Mouse (Mus musculus) left cerebral cortex, postnatal 25 days (tissue): ENCODE results near the gene Rab3d. TPM values are rescaled to one million over a fixed set of nuclear protein-coding genes. Genes with fewer than 3 reads are reported as not detected.

ENCODE experiments used
- DNase-seq, 2 experiments: peaks; one replicate each; pipeline ENCODE4 v3.0.0; 2022; ENCODE audit warnings: low spot score in 2 of 2, mixed read lengths in 1 of 2
- intact Hi-C: fragments of 180-260 bp; cut with DNase I; formaldehyde crosslinking; loops from one replicate; pipeline ENCODE4 v1.15.1; 2025
- total RNA-seq, 2 experiments: library from RNA; stranded (reverse); gene quantifications; 2 replicates each; pipeline ENCODE4 v1.2.3; 2021

The Rab3d gene
- total RNA-seq = 10 to 100 TPM; 15.4 to 17.5 TPM

DNA sequence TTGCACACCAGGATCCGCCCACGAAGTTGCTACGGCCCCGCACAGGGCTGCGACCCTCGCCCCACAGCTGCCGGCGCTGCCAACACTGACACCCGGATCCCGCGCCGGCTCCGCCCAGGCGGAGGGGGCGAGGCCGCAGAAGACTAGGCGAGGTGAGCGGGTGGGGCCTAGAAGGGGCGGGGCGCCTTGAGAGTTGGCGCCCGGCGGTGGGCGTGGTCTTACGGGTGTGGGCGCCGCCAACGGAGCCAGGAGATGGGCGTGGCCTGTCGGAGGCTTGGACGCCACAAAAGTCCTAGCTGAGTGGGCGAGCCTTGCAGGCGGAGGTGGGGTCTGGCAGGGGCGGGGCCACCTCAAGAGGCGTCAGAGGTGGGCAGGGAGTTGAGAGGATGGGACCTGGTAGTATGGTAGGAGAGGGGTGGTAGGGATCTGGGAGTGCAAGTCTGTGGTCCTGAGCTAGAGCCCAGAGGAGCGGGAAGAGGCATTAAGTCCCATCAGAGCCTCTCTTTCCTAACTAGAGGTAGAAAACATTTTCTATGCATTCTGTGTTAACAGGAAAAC, at the start of gene Rab3d:
Gene Rab3d, minus strand, starts transcription at position 158 of the 558 bp plus-strand sequence.
- intact Hi-C loops = loop anchor here (5.0 kb wide), 2 partner anchors 144 to 301 kb away; partner anchors contain the start of gene Smarca4
- peak; percentile 91 to 92 for DNase-seq

DNA sequence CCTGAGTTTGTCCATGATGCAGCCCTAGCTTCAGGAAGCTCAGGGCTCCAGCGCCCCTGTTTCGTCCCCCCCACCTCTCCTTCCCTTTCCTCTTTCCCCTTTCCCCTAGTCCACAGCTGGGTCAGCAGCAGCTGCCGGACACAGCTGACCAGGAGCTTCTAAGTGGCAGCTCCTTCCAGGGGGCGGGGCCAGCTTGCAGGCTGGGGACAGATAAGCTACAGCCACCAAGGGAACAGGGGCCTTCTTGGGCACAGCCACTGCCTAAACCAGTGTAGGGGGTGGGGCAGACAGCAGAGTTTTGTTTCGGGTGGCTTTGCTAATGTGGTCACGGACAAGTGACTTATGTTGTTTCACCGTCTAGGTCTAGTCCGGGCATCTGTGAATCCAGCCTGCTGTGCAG, 45.4 kb upstream of the Rab3d start, which contains the start of gene Epor:
Gene Epor, minus strand, starts transcription at position 90 of the 400 bp plus-strand sequence.
- no peak for DNase-seq
- intact Hi-C loops = loop anchor here (5.0 kb wide), 1 partner anchor 89 kb away; the partner anchor contains the start of gene Elavl3

DNA sequence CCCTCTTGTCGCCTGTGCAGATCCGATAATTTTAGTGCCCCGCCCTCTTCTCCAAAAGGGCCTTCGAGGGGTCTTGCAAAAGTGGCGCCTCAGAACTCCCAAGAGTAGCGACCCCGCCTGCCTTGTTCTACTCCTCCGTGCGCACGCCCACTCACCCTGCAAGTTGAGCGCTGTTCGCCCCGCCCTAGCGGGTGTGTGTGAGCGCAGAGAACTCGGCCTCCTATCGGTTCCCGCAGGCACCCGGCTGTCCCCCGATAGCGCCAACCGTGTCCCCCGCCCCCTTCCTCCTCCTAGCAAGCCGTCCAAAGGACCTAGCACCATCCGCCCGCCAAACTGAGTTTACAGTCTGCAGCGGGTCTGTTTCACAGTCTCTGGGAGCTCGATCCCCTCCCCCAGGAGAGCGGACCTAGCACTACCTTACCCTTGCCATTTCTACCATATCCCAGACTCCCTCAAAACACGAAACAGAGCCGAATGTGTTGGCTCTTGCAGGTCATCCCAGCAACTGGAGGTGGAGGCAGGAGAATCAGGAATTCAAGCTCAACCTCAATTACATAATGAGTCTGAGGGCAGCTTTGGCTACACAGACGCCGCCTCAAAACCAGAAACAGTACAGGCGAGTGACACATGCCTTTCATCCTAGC, 44.5 kb upstream of the Rab3d start:
- DNase-seq = peak; percentile 71 to 80
- intact Hi-C loops = loop anchor here (5.0 kb wide), 1 partner anchor 90 kb away; the partner anchor contains the start of gene Elavl3

DNA sequence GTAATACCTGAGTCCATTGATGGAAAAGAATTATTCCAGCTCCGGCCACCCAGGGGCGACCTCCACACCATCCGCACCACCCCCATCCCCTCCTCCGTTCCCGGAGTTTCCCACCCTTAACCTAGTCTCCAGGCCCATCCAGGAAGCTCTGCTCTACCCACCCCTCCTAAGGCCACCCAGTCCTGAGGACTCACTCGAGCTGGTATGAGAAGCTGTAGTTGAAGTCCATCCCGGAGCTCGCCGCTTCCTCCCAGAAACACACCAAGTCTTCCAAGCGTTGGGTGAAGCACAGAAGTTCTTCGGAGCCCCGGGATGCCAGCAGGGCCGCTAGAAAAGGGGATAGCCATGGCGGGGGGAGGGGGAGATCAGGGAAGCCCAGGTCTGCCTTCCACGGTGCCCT, 44.0 kb upstream of the Rab3d start:
- no peak for DNase-seq
- intact Hi-C loops = loop anchor here (5.0 kb wide), 1 partner anchor 90 kb away; the partner anchor contains the start of gene Elavl3

DNA sequence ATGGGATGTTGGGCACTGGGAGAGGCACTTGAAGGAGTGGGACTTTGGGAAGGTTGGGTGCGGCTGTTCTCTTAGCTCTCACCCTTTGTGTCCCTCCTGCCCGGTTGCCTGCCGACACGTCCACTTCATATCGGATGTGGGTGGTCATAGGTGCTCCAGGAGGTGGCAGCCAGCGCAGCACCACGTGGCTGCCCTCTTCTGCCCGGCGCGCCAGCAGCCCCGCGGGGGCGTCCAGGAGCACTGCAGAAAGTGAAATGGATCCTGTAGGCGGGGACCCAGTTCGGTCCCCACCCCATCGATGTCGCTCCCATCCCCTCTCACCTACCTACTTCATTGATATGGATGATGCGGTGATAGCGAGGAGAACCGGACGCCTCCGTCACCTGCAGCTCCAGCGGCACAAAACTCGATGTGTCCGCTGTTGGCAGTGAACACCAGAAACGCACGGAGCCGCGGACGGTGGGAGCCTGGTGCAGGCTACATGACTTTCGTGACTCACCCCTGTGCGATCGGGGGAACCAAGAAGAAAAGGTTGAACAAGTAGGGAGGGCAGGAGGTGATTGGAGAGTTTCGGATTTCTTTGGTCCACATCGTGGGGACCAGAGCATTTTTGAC, 43.5 kb upstream of the Rab3d start:
- intact Hi-C loops = loop anchor here (5.0 kb wide), 1 partner anchor 91 kb away; the partner anchor contains the start of gene Elavl3
- no peak for DNase-seq

DNA sequence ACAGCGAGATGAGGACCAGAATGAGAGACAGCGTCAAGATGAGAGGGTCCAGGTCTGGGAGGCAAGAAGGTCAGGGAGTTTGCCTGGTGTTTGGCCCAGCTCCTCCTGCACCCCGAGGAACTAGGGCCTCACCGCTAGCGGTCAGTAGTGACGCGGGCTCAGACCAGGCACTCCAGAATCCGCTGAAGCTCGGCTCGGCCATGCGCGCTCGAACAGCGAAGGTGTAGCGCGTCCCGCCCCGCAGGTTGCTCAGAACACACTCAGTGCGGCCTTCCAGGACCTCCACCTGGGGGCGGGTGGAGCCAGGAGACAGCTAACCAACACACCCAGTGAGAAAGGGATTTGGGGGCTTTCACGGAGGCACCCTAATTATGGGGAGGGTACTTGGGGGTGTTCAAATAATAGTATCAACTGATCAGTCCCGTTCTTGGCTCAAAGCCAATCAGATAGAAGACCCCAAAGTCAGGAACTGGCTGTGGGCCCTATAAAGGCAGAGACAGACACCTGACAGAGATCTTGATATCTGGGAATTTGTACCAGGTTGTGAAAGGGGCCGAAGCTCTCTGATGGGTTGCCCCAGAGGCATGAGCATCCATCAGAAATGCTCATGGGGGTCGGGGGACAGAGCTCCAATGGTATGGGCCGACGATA, 42.7 kb upstream of the Rab3d start:
- no peak for DNase-seq
- intact Hi-C loops = loop anchor here (5.0 kb wide), 1 partner anchor 92 kb away; the partner anchor contains the start of gene Elavl3

DNA sequence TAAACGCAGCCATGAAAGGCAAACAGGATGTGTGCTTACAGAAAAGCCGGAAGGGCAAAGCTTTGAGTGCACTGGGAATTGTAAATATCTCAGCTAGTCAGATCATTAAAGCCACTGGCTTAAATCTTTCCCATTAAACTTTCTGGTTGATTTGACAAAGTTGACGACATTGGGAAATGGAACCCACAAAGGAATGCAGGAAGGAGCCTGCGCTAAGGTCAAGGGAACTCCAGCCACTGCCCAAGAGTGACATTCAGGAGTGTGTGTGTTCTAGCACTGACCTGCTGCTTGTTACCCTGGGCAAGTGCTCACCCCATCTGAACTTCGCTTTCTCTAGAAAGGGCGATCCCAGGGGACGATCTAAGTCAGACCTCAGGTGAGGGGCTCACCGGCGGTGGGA, 42.1 kb upstream of the Rab3d start:
- intact Hi-C loops = loop anchor here (5.0 kb wide), 1 partner anchor 92 kb away; the partner anchor contains the start of gene Elavl3
- DNase-seq = no peak

DNA sequence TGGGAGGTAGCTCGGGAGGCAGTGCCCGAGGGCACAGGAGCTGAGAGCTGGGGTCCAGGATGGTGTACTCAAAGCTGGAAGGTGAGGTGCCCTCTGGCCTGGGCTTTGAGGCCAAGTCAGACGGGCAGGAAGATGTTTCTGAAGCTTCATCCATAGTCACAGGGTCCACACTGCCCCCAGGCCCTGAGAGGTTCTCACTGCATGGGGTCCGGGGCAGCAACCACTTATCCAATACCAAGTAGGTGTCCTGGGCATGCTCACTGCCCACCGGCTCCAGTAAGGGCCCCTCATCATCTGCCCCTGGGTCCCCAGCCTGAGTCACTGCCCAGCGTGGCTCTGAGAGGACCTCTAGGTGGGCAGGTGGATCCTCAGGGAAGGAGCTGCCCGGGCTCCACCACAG, 41.3 kb upstream of the Rab3d start:
- no peak for DNase-seq
- intact Hi-C loops = no loop called here

DNA sequence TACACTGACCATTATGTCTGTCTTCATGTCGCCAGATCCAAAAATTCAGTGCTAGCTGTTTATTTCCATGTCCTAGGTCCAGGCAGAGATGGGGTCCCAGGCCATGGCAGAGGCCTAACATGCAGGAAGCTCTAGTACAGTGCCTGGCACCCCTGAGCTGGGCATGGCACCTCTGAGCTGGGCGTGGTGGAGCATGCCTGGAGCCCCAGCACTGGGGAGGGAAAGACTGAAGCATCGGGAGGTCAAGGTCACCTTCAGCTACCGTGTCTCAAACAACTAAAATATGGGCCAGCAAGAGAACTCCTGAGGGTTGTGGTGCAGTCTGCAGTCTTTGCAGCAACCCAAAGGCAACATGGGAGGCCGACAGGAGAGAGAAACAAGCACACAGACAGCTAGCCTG, 40.4 kb upstream of the Rab3d start:
- no peak for DNase-seq
- intact Hi-C loops = no loop called here

DNA sequence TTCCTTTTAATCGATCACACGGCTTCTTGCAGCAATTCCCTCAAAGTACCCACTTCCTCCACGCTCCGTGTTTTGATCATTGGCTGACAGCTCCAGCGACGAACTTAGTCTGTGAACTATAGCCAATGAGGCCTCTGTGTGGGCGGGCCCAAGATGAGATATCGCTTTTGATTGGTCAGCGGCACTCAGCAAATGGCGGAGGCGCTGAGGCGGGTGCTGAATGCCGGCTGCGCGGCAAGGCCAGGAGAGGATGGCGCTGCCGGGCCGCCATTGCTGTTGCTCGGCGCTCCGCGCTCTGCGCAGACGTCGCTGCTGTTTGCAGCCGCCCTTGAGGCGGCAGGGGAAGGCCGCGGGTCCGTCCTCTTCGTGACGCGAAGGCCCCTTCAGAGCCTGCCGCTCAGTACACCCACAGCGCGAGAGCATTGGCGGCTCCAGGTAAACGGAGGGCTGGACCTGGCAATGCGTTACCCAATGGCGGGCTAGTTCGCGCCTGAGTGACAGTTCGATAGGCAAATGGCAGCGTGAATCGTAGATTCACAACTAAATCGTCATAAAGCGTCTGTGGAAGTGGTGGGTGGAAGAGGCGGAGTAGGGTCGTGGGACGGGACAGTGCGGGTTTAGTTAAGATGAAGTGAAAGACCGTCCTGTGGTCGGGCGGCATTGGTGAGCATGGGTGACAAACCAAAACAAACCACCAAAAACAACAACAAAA, 37.7 kb upstream of the Rab3d start, which contains the start of gene Swsap1:
Gene Swsap1, plus strand, starts transcription at position 186 of the 712 bp plus-strand sequence.
- intact Hi-C loops = loop anchor here (2.0 kb wide), 1 partner anchor 47 kb away; the partner anchor contains the start of genes Ccdc151 and Prkcsh
- DNase-seq = peak; percentile 100

DNA sequence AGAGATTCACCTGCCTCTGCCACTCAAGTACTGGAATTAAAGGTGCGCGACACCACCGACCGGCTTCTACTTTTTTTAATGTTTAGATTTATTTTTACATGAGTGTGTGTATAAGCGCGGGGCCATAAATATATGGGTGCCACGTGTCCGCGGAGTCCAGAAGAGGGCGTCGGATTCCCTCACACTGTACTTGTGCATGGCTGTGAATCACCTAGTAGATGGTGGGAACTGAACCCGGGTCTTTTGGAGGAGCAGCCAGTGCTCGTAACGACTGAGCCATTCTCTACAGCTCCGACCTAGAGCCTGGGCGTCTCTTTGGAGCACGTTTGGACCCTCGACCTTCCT, 37.2 kb upstream of the Rab3d start:
- DNase-seq = no peak
- intact Hi-C loops = no loop called here

DNA sequence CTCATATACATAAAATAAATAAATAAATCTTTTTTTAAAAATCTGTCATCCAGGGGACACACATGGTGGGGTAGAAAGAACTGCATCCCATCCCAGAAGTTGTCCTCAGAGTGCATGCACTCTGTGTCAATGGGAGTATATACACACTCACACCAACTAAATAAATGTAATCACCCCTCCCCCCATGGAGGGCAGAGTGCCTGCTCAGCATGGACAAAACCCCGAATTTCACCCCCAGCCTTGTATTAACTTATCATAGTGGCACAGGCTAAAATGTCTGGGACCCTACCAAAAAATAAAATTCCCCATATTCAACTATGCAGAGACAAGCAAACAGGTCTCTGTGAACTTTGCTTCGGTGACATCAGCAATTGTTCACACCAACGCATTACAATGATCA, 36.6 kb upstream of the Rab3d start:
- no peak for DNase-seq
- intact Hi-C loops = no loop called here

DNA sequence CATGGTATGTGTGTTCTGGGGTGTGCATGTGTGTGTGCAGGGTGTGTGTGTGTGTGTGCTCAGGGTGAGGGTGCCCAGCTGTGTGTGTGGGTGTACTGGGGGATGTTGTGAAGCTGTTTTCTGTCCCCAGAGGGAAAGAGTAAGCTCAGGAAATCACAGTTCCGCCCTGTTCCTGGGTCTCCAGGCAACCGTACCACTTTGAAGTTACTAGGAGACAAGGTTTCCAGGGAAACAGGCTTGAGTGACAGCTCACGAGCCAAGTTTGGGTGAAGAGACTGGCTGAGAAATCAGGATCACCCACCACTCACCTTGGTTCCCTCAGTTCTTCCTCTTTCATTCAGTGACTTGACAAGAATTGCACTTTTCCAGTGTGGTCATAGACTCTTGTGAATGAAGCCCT, 35.6 kb upstream of the Rab3d start:
- DNase-seq = peak; percentile 71 to 91
- intact Hi-C loops = loop anchor here (2.0 kb wide), 1 partner anchor 15 kb away; no protein-coding TSS in a partner anchor

DNA sequence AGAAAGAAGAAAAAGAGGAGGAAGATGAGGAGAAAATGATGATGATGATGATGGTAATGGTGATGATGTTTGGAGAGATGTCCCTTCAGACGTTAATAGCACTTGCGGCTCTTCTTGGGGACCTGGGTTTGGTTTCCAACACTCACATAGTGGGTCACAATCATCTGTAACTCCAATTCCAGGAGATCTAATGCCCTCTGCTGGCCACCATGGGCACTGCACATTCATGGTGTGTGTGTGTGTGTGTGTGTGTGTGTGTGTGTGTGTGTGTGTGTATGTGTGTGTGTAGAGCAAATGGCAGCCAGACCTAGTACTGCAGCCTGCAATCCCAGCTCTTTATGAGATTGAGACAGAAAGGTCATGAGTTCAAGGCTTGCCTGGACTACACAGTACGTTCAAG, 34.0 kb upstream of the Rab3d start:
- DNase-seq = no peak
- intact Hi-C loops = loop anchor here (2.0 kb wide), 1 partner anchor 13 kb away; no protein-coding TSS in a partner anchor

DNA sequence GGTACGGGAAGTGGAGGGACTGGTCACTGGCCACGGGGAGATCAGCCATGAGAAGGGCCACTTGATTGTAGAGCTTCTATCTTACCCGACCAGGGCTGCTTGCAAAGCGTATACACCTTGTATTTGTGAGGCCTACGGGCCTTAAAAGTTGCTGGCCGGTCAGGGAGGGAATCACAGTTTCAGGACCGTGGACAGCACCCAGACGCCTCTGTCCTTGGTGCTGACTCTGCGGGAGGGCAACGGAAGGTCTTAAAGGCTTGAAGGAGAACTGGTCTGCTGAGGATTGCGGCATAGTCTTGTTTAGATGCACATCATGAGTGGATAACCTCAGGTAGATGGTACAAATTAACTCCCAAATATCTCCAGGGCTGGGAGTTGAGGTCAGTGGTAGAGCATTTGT, 32.3 kb upstream of the Rab3d start:
- intact Hi-C loops = no loop called here
- no peak for DNase-seq

DNA sequence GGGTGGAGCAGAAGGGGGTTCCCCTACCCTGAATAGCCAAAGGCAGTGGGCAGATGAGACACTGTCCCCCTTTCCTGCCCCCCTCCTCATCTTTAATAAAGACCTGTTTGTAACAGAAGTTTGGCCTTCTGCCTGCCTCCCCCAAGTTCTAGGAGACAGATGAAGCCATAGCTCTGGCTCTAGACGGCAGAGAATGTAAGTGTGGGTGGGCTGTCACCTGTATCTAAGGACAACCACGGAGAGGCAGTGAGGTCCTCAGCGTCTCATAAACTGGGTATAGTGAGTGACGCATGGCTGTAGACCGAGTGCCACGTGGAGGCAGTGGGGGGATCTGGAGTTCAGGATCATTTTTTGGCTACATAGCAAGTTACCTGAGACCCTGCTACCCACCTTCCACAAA, 30.8 kb upstream of the Rab3d start:
- intact Hi-C loops = no loop called here
- peak in 1 of 2 experiments; percentile 60 for DNase-seq

DNA sequence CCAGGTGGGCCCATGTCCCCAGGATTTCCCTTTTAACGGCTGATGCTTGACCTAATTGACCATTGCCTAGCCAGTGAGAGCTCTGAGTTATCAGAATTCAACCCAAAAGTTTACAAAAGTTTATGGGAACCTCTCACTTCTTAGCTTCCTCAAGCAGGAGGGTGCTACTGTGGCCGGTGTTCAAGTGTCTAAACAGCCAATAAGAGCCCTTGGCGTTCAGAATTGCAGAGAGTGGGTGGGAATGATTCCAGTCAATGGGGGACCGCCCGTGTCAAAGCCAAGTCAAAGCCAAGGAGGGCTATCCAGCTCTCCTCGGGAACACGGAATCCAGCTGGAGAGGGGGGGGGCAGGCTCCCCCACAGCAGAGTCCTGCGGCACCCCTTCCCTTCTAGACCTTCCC, 30.2 kb upstream of the Rab3d start:
- intact Hi-C loops = no loop called here
- no peak for DNase-seq

DNA sequence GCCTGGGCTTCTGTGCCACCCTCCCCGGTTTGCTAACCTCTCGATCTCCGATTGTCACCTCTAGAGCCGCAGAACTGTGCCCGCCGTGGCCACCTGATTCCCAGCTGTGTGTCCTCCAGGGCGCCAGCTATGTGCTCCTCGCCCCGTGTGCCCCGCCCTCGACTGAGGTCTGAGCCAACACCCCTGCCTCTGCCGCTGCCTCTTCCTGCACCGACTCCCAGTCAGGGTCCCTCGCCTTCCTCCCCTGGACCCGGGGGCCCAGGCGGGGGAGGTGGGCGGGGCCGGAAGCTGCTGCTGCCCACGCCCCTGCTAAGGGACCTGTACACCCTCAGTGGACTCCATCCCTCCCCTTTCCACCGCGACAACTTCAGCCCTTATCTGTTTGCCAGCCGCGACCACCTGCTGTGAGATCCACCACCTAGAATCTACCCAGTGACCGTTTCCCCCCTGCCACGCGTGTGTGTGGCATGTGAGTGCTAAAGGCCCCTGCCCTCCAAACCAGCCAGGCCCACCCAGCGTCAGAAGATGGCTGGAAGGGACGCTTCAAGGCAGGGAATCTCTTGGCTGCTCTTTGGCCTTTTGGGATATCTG, 29.6 kb upstream of the Rab3d start:
- DNase-seq = no peak
- intact Hi-C loops = no loop called here

DNA sequence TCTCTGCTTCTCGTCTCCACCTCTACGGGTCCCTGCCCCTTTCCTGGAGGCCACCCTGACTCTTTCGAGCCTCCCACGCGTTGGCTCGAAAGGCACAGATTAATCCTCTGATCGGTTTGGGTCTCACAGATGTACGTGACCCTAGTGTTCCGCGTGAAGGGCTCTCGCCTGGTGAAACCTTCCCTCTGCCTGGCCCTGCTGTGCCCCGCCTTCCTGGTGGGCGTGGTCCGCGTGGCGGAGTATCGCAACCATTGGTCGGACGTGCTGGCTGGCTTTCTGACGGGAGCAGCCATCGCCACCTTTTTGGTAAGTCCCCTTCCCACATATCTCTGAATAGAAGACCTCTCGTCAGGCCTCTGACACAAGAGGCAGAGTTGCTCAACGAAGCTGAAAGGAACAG, 26.3 kb upstream of the Rab3d start:
- no peak for DNase-seq
- intact Hi-C loops = no loop called here
